Mouse (Mus musculus) CH12.LX (cell line): Measurements from ENCODE around the gene H1f0. TPM values are rescaled to one million over a fixed set of nuclear protein-coding genes. Genes with fewer than 3 reads are reported as not detected.

Experiments used
- DNase-seq: peaks from one replicate; pipeline ENCODE4 v3.0.0-alpha.2; 2013; ENCODE audit errors: extremely low read depth
- H3K27ac ChIP-seq: 2 replicates; pipeline ENCODE4 v1.5.1; 2012; ENCODE audit warnings: low read depth, mild to moderate bottlenecking, control low read depth, moderate library complexity; ENCODE audit not compliant: insufficient read depth
- H3K27me3 ChIP-seq: replicated peaks from 2 replicates; pipeline ENCODE3; 2012; ENCODE audit warnings: inconsistent platforms
- H3K36me3 ChIP-seq, 2 experiments: replicated peaks in 1 of 2; 2 replicates each; pipeline versions ENCODE3 to v1.6.1; 2012; ENCODE audit warnings: inconsistent platforms in 1 of 2, low read length in 1 of 2, mild to moderate bottlenecking in 1 of 2, mixed read lengths in 1 of 2, moderate library complexity in 1 of 2; ENCODE audit not compliant: control insufficient read depth in 1 of 2, insufficient read depth in 1 of 2
- H3K4me1 ChIP-seq, 2 experiments: 2 replicates each; pipeline ENCODE4 v1.6.1; 2012; ENCODE audit warnings: inconsistent platforms in 1 of 2, moderate library complexity in 1 of 2; ENCODE audit not compliant: insufficient read depth in 2 of 2, control insufficient read depth in 1 of 2
- H3K4me2 ChIP-seq: 2 replicates; pipeline ENCODE4 v1.6.1; 2012; ENCODE audit warnings: low read depth, mild to moderate bottlenecking, control low read depth; ENCODE audit not compliant: poor library complexity, insufficient read depth, severe bottlenecking
- H3K4me3 ChIP-seq, 3 experiments: fragments of 150-350 bp in 1 of 3; sonication (generic) in 1 of 3; replicated peaks in 1 of 3; 2 replicates each; pipeline versions ENCODE3 to v1.5.1; 2011 to 2012; ENCODE audit warnings: low read depth in 2 of 3, low read length in 2 of 3, mild to moderate bottlenecking in 2 of 3, moderate library complexity in 2 of 3, control low read depth in 1 of 3, improper control_type of control experiment in 1 of 3, inconsistent platforms in 1 of 3, mixed read lengths in 1 of 3; ENCODE audit not compliant: poor library complexity in 1 of 3
- H3K79me2 ChIP-seq: replicated peaks from 2 replicates; pipeline ENCODE4 v1.6.1; 2012; ENCODE audit warnings: mild to moderate bottlenecking, moderate library complexity; ENCODE audit not compliant: control insufficient read depth, poor library complexity, insufficient read depth, severe bottlenecking; ENCODE audit errors: extremely low read depth
- H3K9ac ChIP-seq: 2 replicates; pipeline ENCODE4 v1.6.1; 2012; ENCODE audit warnings: low read depth, mild to moderate bottlenecking, control low read depth, moderate library complexity; ENCODE audit not compliant: insufficient read depth
- H3K9me3 ChIP-seq: replicated peaks from 2 replicates; pipeline ENCODE3; 2012; ENCODE audit warnings: low read length, inconsistent platforms, mixed read lengths
- BHLHE40 ChIP-seq: IDR thresholded peaks from 2 replicates; pipeline ENCODE4 v1.6.1; 2011; ENCODE audit warnings: mild to moderate bottlenecking, low read depth, low read length, improper control_type of control experiment
- CHD2 ChIP-seq: IDR thresholded peaks from 2 replicates; pipeline ENCODE4 v1.6.1; 2011; ENCODE audit warnings: low read length, improper control_type of control experiment
- CTCF ChIP-seq, 2 experiments: IDR thresholded peaks in 1 of 2; conservative IDR thresholded peaks in 1 of 2; 2 replicates each; pipeline ENCODE4 v1.5.1; 2011 to 2012; ENCODE audit warnings: low read depth in 2 of 2, low read length in 2 of 2, improper control_type of control experiment in 1 of 2, inconsistent platforms in 1 of 2, mild to moderate bottlenecking in 1 of 2, moderate library complexity in 1 of 2
- ELF1 ChIP-seq: IDR thresholded peaks from 2 replicates; pipeline ENCODE4 v1.6.1; 2014; ENCODE audit warnings: low read depth, mild to moderate bottlenecking, inconsistent platforms, low read length, improper control_type of control experiment
- EP300 ChIP-seq: IDR thresholded peaks from 2 replicates; pipeline ENCODE4 v1.6.1; 2011; ENCODE audit warnings: low read length, improper control_type of control experiment
- ETS1 ChIP-seq: conservative IDR thresholded peaks from 2 replicates; pipeline ENCODE4 v1.6.1; 2012; ENCODE audit warnings: low read depth, mild to moderate bottlenecking, inconsistent platforms, low read length, improper control_type of control experiment, moderate library complexity
- IRF4 ChIP-seq: IDR thresholded peaks from 2 replicates; pipeline ENCODE4 v1.6.1; 2014; ENCODE audit warnings: low read depth, mild to moderate bottlenecking, inconsistent platforms, low read length, improper control_type of control experiment
- JUN ChIP-seq: IDR thresholded peaks from 2 replicates; pipeline ENCODE4 v1.6.1; 2011; ENCODE audit warnings: low read depth, mild to moderate bottlenecking, low read length, improper control_type of control experiment, moderate library complexity; ENCODE audit not compliant: insufficient read depth
- JUND ChIP-seq: conservative IDR thresholded peaks from 2 replicates; pipeline ENCODE4 v1.6.1; 2011; ENCODE audit warnings: low read depth, low read length, improper control_type of control experiment
- KAT2A ChIP-seq: IDR thresholded peaks from 2 replicates; pipeline ENCODE4 v1.6.1; 2012; ENCODE audit warnings: low read length, improper control_type of control experiment, inconsistent platforms; ENCODE audit not compliant: insufficient replicate concordance
- MAX ChIP-seq: IDR thresholded peaks from 2 replicates; pipeline ENCODE4 v1.6.1; 2011; ENCODE audit warnings: low read length, improper control_type of control experiment
- MAZ ChIP-seq: IDR thresholded peaks from 2 replicates; pipeline ENCODE4 v1.6.1; 2012; ENCODE audit warnings: low read depth, mild to moderate bottlenecking, inconsistent platforms, low read length, improper control_type of control experiment, moderate library complexity
- MEF2A ChIP-seq: IDR thresholded peaks from 2 replicates; pipeline ENCODE4 v1.6.1; 2014; ENCODE audit warnings: low read depth, mild to moderate bottlenecking, inconsistent platforms, low read length, improper control_type of control experiment, borderline replicate concordance
- MXI1 ChIP-seq: IDR thresholded peaks from 2 replicates; pipeline ENCODE4 v1.6.1; 2011; ENCODE audit warnings: mild to moderate bottlenecking, low read depth, low read length, improper control_type of control experiment
- MYC ChIP-seq: IDR thresholded peaks from 2 replicates; pipeline ENCODE4 v1.6.1; 2011; ENCODE audit warnings: low read depth, mild to moderate bottlenecking, improper control_type of control experiment, low read length
- NRF1 ChIP-seq: IDR thresholded peaks from 2 replicates; pipeline ENCODE4 v1.6.1; 2014; ENCODE audit warnings: low read depth, mild to moderate bottlenecking, inconsistent platforms, low read length, improper control_type of control experiment, moderate library complexity
- PAX5 ChIP-seq: IDR thresholded peaks from 2 replicates; pipeline ENCODE4 v1.6.1; 2012; ENCODE audit warnings: low read length, inconsistent platforms, mixed read lengths
- POLR2A ChIP-seq: IDR thresholded peaks from 2 replicates; pipeline ENCODE4 v1.6.1; 2011; ENCODE audit warnings: low read depth, mild to moderate bottlenecking, improper control_type of control experiment, low read length
- POLR2AphosphoS2 ChIP-seq: IDR thresholded peaks from 2 replicates; pipeline ENCODE4 v1.6.1; 2011; ENCODE audit warnings: low read depth, low read length, improper control_type of control experiment
- RCOR1 ChIP-seq: conservative IDR thresholded peaks from 2 replicates; pipeline ENCODE4 v1.6.1; 2012; ENCODE audit warnings: low read depth, mild to moderate bottlenecking, inconsistent platforms, low read length, improper control_type of control experiment
- SMC3 ChIP-seq: IDR thresholded peaks from 2 replicates; pipeline ENCODE4 v1.6.1; 2011; ENCODE audit warnings: low read depth, low read length, improper control_type of control experiment
- USF1 ChIP-seq: IDR thresholded peaks from 2 replicates; pipeline ENCODE4 v1.6.1; 2014; ENCODE audit warnings: low read depth, mild to moderate bottlenecking, inconsistent platforms, low read length, improper control_type of control experiment
- ZC3H11A ChIP-seq: IDR thresholded peaks from 2 replicates; pipeline ENCODE4 v1.6.1; 2012; ENCODE audit warnings: low read depth, mild to moderate bottlenecking, inconsistent platforms, low read length, improper control_type of control experiment
- ZKSCAN1 ChIP-seq: IDR thresholded peaks from 2 replicates; pipeline ENCODE4 v1.6.1; 2012; ENCODE audit warnings: low read depth, inconsistent platforms, low read length, improper control_type of control experiment, borderline replicate concordance
- ZMIZ1 ChIP-seq: IDR thresholded peaks from 2 replicates; pipeline ENCODE4 v1.6.1; 2012; ENCODE audit warnings: low read depth, mild to moderate bottlenecking, inconsistent platforms, low read length, improper control_type of control experiment
- ZNF384 ChIP-seq: IDR thresholded peaks from 2 replicates; pipeline ENCODE4 v1.6.1; 2012; ENCODE audit warnings: low read depth, low read length, improper control_type of control experiment, inconsistent platforms
- dilution Hi-C: fragments of 300-500 bp; cut with MboI; formaldehyde crosslinking; loops from 2 replicates; pipeline ENCODE4 v1.14.3; 2020; ENCODE audit warnings: low sequenced_read_pairs; ENCODE audit not compliant: extremely low pct_unique_long_range_greater_than_20kb, extremely low pct_ligation_motif_present
- in situ Hi-C: fragments of 300-500 bp; cut with MboI; formaldehyde crosslinking; loops from 3 replicates; pipeline ENCODE4 v1.14.3; 2019; ENCODE audit warnings: low sequenced_read_pairs, low pct_ligation_motif_present, low pct_unique_long_range_greater_than_20kb, mixed read lengths
- polyA plus RNA-seq: library from polyadenylated mRNA; unstranded; fragments of >175 nt; gene quantifications from 2 replicates; pipeline ENCODE4 v1.2.1, GENCODE M21; 2012; ENCODE audit warnings: low read depth; ENCODE audit not compliant: insufficient read length
- total RNA-seq, 2 experiments: library from RNA; depleted of rRNA; stranded (reverse); fragments of 300-350 nt in 1 of 2; fragments of >200 nt in 1 of 2; gene quantifications; 2 replicates each; pipeline ENCODE4 v1.2.3; 2012 to 2014

Gene H1f0
- total and polyA plus RNA-seq, 3 experiments: 11.9 to 100 (median 15.9) TPM

GRCm38 (mm10) chr15:79044837-79045236 lies 16.6 kb downstream of the H1f0 start:
- H3K9me3 ChIP-seq: peaks cover 6% of the 10 kb centered on the region
- H3K27ac ChIP-seq: no peak overlapping the region
- peaks cover 14 to 28% of the 10 kb centered on the region in 2 experiments for H3K4me1 ChIP-seq
- peaks cover 11 to 21% of the 10 kb centered on the region in 2 experiments for H3K36me3 ChIP-seq
- no peak overlapping the region for H3K4me3 ChIP-seq
- in situ Hi-C loops: no loop called here
- no peaks in the 10 kb centered on the region for H3K79me2 ChIP-seq
- dilution Hi-C loops: no loop called here
- no peak for DNase-seq
- no peak overlapping the region for H3K4me2 ChIP-seq
- no peak overlapping the region for H3K9ac ChIP-seq
- TF ChIP-seq POLR2A (no peak), ETS1 (no peak), MAZ (no peak), ZNF384 (no peak), IRF4 (no peak), CHD2 (no peak), ELF1 (no peak), PAX5 (no peak), ZMIZ1 (no peak), EP300 (no peak), KAT2A (no peak), SMC3 (no peak), JUND (no peak), MEF2A (no peak), ZC3H11A (no peak), MAX (no peak)
- H3K27me3 ChIP-seq: no peaks in the 10 kb centered on the region

- Histone ChIP-seq H3K27me3 (no peaks in the 10 kb centered on the region), H3K36me3 (peaks cover 13 to 28% of the 10 kb centered on the region in 2 experiments), H3K9ac (no peak overlapping the region), H3K4me2 (no peak overlapping the region), H3K27ac (no peak overlapping the region), H3K4me3 (no peak overlapping the region), H3K4me1 (peaks cover 21 to 35% of the 10 kb centered on the region in 2 experiments), H3K79me2 (no peaks in the 10 kb centered on the region), H3K9me3 (no peaks in the 10 kb centered on the region)
- in situ Hi-C loops: no loop called here
- DNase-seq: no peak
- dilution Hi-C loops: no loop called here
- TF ChIP-seq CTCF (conservative IDR thresholded peaks at IDR 0.05 in 1 of 2, IDR thresholded peaks at IDR 0.05 in 1 of 2; ENCODE audit: low read depth in 2 of 2, low read length in 2 of 2): no peak
- no peak for TF ChIP-seq JUND
- no peak for TF ChIP-seq RCOR1
- no peak for TF ChIP-seq USF1
- no peak for TF ChIP-seq ZMIZ1
- no peak for TF ChIP-seq MAZ
- no peak for TF ChIP-seq EP300
- TF ChIP-seq ETS1: no peak
- no peak for TF ChIP-seq MYC
- TF ChIP-seq NRF1: no peak
- TF ChIP-seq JUN: no peak
- no peak for TF ChIP-seq POLR2A
- no peak for TF ChIP-seq IRF4
- TF ChIP-seq MXI1: no peak
- TF ChIP-seq POLR2AphosphoS2: no peak
- TF ChIP-seq BHLHE40: no peak
- TF ChIP-seq ZKSCAN1: no peak
- no peak for TF ChIP-seq MAX
Observed at GRCm38 (mm10) chr15:79048186-79048585, 19.9 kb downstream of the H1f0 start.
